Mouse (Mus musculus) MEL (cell line): ENCODE results near the gene Slc2a1.
A peak's percentile ranks its signal among the peaks of the same experiment; 100 is the strongest.

ENCODE experiments used
- CTCF ChIP-seq, 3 experiments: IDR thresholded peaks in 2 of 3; conservative IDR thresholded peaks in 1 of 3; 2 replicates each; pipeline ENCODE4 v1.5.1; 2011 to 2012; ENCODE audit warnings: low read length in 3 of 3, low read depth in 2 of 3, mild to moderate bottlenecking in 2 of 3, improper control_type of control experiment in 1 of 3, inconsistent platforms in 1 of 3, mixed read lengths in 1 of 3, moderate library complexity in 1 of 3; ENCODE audit not compliant: control insufficient read depth in 1 of 3, insufficient read depth in 1 of 3, poor library complexity in 1 of 3, severe bottlenecking in 1 of 3
- EP300 ChIP-seq, 2 experiments: IDR thresholded peaks; 2 replicates each; pipeline ENCODE4 v1.6.1; 2011; ENCODE audit warnings: improper control_type of control experiment in 2 of 2, low read length in 2 of 2, low read depth in 1 of 2, mild to moderate bottlenecking in 1 of 2
- GABPA ChIP-seq: IDR thresholded peaks from 2 replicates; pipeline ENCODE4 v1.6.1; 2012; ENCODE audit warnings: low read depth, mild to moderate bottlenecking, inconsistent platforms, low read length, improper control_type of control experiment, moderate library complexity
- GATA1 ChIP-seq: IDR thresholded peaks from 2 replicates; pipeline ENCODE4 v1.6.1; 2011; ENCODE audit warnings: low read depth, low read length, improper control_type of control experiment
- HCFC1 ChIP-seq: IDR thresholded peaks from 2 replicates; pipeline ENCODE4 v1.6.1; 2012; ENCODE audit warnings: low read depth, mild to moderate bottlenecking, inconsistent platforms, low read length, improper control_type of control experiment, moderate library complexity
- JUND ChIP-seq: IDR thresholded peaks from 2 replicates; pipeline ENCODE4 v1.6.1; 2011; ENCODE audit warnings: low read depth, mild to moderate bottlenecking, improper control_type of control experiment, low read length
- MAFK ChIP-seq: IDR thresholded peaks from 2 replicates; pipeline ENCODE4 v1.6.1; 2011; ENCODE audit warnings: low read depth, mild to moderate bottlenecking, low read length, improper control_type of control experiment, borderline replicate concordance
- MAZ ChIP-seq: IDR thresholded peaks from 2 replicates; pipeline ENCODE4 v1.6.1; 2012; ENCODE audit warnings: low read depth, mild to moderate bottlenecking, inconsistent platforms, low read length, improper control_type of control experiment
- MYB ChIP-seq: IDR thresholded peaks from 2 replicates; pipeline ENCODE4 v1.6.1; 2011; ENCODE audit warnings: mild to moderate bottlenecking, low read depth, low read length, improper control_type of control experiment
- MYC ChIP-seq: IDR thresholded peaks from 2 replicates; pipeline ENCODE4 v1.6.1; 2011; ENCODE audit warnings: low read depth, mild to moderate bottlenecking, low read length, improper control_type of control experiment, moderate library complexity
- POLR2A ChIP-seq, 2 experiments: IDR thresholded peaks; 2 replicates each; pipeline ENCODE4 v1.6.1; 2011 to 2012; ENCODE audit warnings: low read length in 2 of 2, mild to moderate bottlenecking in 2 of 2, control low read depth in 1 of 2, improper control_type of control experiment in 1 of 2, low read depth in 1 of 2, moderate library complexity in 1 of 2; ENCODE audit not compliant: control insufficient read depth in 1 of 2, insufficient read depth in 1 of 2, poor library complexity in 1 of 2
- POLR2AphosphoS2 ChIP-seq: IDR thresholded peaks from 2 replicates; pipeline ENCODE4 v1.6.1; 2011; ENCODE audit warnings: low read length, improper control_type of control experiment
- USF1 ChIP-seq: IDR thresholded peaks from 2 replicates; pipeline ENCODE4 v1.6.1; 2014; ENCODE audit warnings: low read depth, mild to moderate bottlenecking, inconsistent platforms, low read length, improper control_type of control experiment, moderate library complexity
- ZNF384 ChIP-seq: IDR thresholded peaks from 2 replicates; pipeline ENCODE4 v1.6.1; 2012; ENCODE audit warnings: low read depth, mild to moderate bottlenecking, inconsistent platforms, low read length, improper control_type of control experiment

DNA sequence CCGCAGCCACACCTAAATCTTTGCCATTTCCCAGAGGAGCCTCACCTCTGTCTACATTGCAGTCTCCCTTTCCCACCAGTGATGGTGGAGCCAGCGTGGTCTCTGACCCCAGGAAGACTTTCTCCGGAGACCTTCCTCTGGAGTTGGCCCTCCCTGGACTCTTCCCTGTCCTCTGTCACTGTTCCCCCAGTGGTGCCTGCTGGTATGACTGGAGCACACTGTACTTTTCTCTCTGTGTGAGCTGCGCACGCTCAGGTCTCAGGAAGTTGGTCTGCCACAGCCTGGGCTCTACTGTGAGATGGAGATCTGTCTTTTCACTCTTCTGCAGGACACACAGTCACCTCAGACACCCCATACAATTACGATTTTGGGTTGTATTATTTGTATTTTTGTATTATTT lies 39.6 kb upstream of the Slc2a1 start:
- TF ChIP-seq EP300 (IDR thresholded peaks at IDR 0.05; ENCODE audit: low read depth in 1 of 2, low read length in 2 of 2) = no peak
- peak; percentile 13 to 40 (median 28); a peak in 5 of 6 replicates for TF ChIP-seq CTCF (IDR thresholded peaks at IDR 0.05 in 2 of 3, conservative IDR thresholded peaks at IDR 0.05 in 1 of 3; ENCODE audit: control insufficient read depth in 1 of 3, insufficient read depth in 1 of 3, low read depth in 2 of 3, low read length in 3 of 3, poor library complexity in 1 of 3, severe bottlenecking in 1 of 3)
- TF ChIP-seq POLR2A (IDR thresholded peaks at IDR 0.05; ENCODE audit: control insufficient read depth in 1 of 2, insufficient read depth in 1 of 2, low read depth in 1 of 2, low read length in 2 of 2, poor library complexity in 1 of 2) = no peak
- no peak for TF ChIP-seq ZNF384
- TF ChIP-seq HCFC1 = no peak
- no peak for TF ChIP-seq MYB
- TF ChIP-seq MYC = no peak
- no peak for TF ChIP-seq JUND
- TF ChIP-seq MAFK = no peak
- TF ChIP-seq POLR2AphosphoS2 = no peak
- TF ChIP-seq USF1 = no peak
- TF ChIP-seq GATA1 = no peak
- no peak for TF ChIP-seq MAZ
- TF ChIP-seq GABPA = no peak
